Mouse (Mus musculus) liver, embryonic 15.5 days (tissue): ENCODE results near the gene Eif2b5. TPM values are rescaled to one million over a fixed set of nuclear protein-coding genes. Genes with fewer than 3 reads are reported as not detected.

Experiments used
- ATAC-seq: fragments of 200-750 bp; cut with Nextera tagmentation; 2 replicates; pipeline ENCODE4 v1.8.0; 2017; ENCODE audit warnings: moderate number of reproducible peaks, mild to moderate bottlenecking, moderate library complexity; ENCODE audit not compliant: insufficient read depth
- H3K27ac ChIP-seq: fragments of 300-500 bp; sonication (generic); replicated peaks from 2 replicates; pipeline ENCODE4 v1.5.1; 2015; ENCODE audit warnings: mild to moderate bottlenecking, inconsistent platforms
- H3K27me3 ChIP-seq: fragments of 300-500 bp; sonication (generic); 2 replicates; pipeline ENCODE4 v1.6.1; 2015; ENCODE audit warnings: mild to moderate bottlenecking, inconsistent platforms
- H3K36me3 ChIP-seq: fragments of 300-500 bp; sonication (generic); replicated peaks from 2 replicates; pipeline ENCODE4 v1.6.1; 2015; ENCODE audit warnings: moderate library complexity, mild to moderate bottlenecking, inconsistent platforms
- H3K4me1 ChIP-seq: fragments of 300-500 bp; sonication (generic); replicated peaks from 2 replicates; pipeline ENCODE4 v1.6.1; 2015; ENCODE audit warnings: inconsistent platforms
- H3K4me2 ChIP-seq: fragments of 300-500 bp; sonication (generic); 2 replicates; pipeline ENCODE4 v1.6.1; 2015; ENCODE audit warnings: moderate library complexity, mild to moderate bottlenecking, inconsistent platforms
- H3K4me3 ChIP-seq: fragments of 300-500 bp; sonication (generic); replicated peaks from 2 replicates; pipeline ENCODE4 v1.5.1; 2015; ENCODE audit warnings: mild to moderate bottlenecking, inconsistent platforms
- H3K9ac ChIP-seq: fragments of 300-500 bp; sonication (generic); 2 replicates; pipeline ENCODE4 v1.6.1; 2015; ENCODE audit warnings: moderate library complexity, mild to moderate bottlenecking, inconsistent platforms
- H3K9me3 ChIP-seq: fragments of 300-500 bp; sonication (generic); replicated peaks from 2 replicates; pipeline ENCODE4 v1.6.1; 2016; ENCODE audit warnings: inconsistent platforms
- WGBS: fragments of 180-500 bp; shearing (Covaris S2); methylation state at CpG from one replicate; pipeline ENCODE4 v1.1.7; 2015; ENCODE audit warnings: mixed read lengths; ENCODE audit not compliant: insufficient replicate concordance; 5-methylcytosine and 5-hydroxymethylcytosine counted together
- polyA plus RNA-seq: library from polyadenylated mRNA; unstranded; fragments of >200 nt; fragmentation: Nextera tagmentation; extraction: Ambion mirVana; gene quantifications from 2 replicates; pipeline ENCODE4 v1.2.1, GENCODE M21; 2015

The Eif2b5 gene
- polyA plus RNA-seq, 1 experiment from 2014 or later: 44.1 TPM

- H3K36me3 ChIP-seq: no peaks in the 10 kb centered on the region
- no peak overlapping the region for H3K4me3 ChIP-seq
- H3K4me2 ChIP-seq: no peak overlapping the region
- H3K9me3 ChIP-seq: no peaks in the 10 kb centered on the region
- WGBS: 55% methylated on average over 2 of the region's 2 CpGs
- no peaks in the 10 kb centered on the region for H3K27me3 ChIP-seq
- ATAC-seq: no peak
- H3K27ac ChIP-seq: no peak overlapping the region
- H3K4me1 ChIP-seq: no peaks in the 10 kb centered on the region
- no peak overlapping the region for H3K9ac ChIP-seq
Observed at GRCm38 (mm10) chr16:20489233-20489632, 9.4 kb upstream of the Eif2b5 start.

GRCm38 (mm10) chr16:20490581-20490980, 8.0 kb upstream of the Eif2b5 start:
- H3K4me2 ChIP-seq: no peak overlapping the region
- no peak overlapping the region for H3K4me3 ChIP-seq
- no peak overlapping the region for H3K9ac ChIP-seq
- H3K36me3 ChIP-seq: no peaks in the 10 kb centered on the region
- WGBS: 26% methylated on average over 2 of the region's 2 CpGs
- H3K4me1 ChIP-seq: no peaks in the 10 kb centered on the region
- no peak overlapping the region for H3K27ac ChIP-seq
- H3K27me3 ChIP-seq: no peaks in the 10 kb centered on the region
- H3K9me3 ChIP-seq: no peaks in the 10 kb centered on the region
- ATAC-seq: no peak

GRCm38 (mm10) chr16:20491301-20491700, 7.3 kb upstream of the Eif2b5 start:
- no peak overlapping the region for H3K4me2 ChIP-seq
- no peaks in the 10 kb centered on the region for H3K27me3 ChIP-seq
- no peaks in the 10 kb centered on the region for H3K4me1 ChIP-seq
- H3K9me3 ChIP-seq: no peaks in the 10 kb centered on the region
- H3K9ac ChIP-seq: no peak overlapping the region
- ATAC-seq: no peak
- no peak overlapping the region for H3K4me3 ChIP-seq
- no peaks in the 10 kb centered on the region for H3K36me3 ChIP-seq
- H3K27ac ChIP-seq: no peak overlapping the region
- WGBS: 54% methylated on average over 2 of the region's 2 CpGs

- H3K4me2 ChIP-seq: no peak overlapping the region
- no peaks in the 10 kb centered on the region; the same call in 1 of the 2 replicates for H3K27me3 ChIP-seq
- H3K4me3 ChIP-seq: no peak overlapping the region
- H3K36me3 ChIP-seq: no peaks in the 10 kb centered on the region
- H3K27ac ChIP-seq: no peak overlapping the region
- H3K9ac ChIP-seq: no peak overlapping the region
- peaks cover 14% of the 10 kb centered on the region for H3K4me1 ChIP-seq
- no peak for ATAC-seq
- H3K9me3 ChIP-seq: no peaks in the 10 kb centered on the region
- WGBS: 36% methylated on average over 2 of the region's 2 CpGs
Observed at GRCm38 (mm10) chr16:20493452-20493851, 5.2 kb upstream of the Eif2b5 start.

GRCm38 (mm10) chr16:20496671-20497600, 1.7 kb upstream of the Eif2b5 start:
- 20% methylated on average over 25 of the region's 25 CpGs for WGBS
- peak overlapping the region; percentile 76 for H3K4me2 ChIP-seq
- ATAC-seq: no peak
- no peaks in the 10 kb centered on the region; the same call in 1 of the 2 replicates for H3K27me3 ChIP-seq
- H3K9ac ChIP-seq: peak overlapping the region; percentile 20
- H3K4me1 ChIP-seq: peaks cover 30% of the 10 kb centered on the region
- H3K36me3 ChIP-seq: peaks cover 10% of the 10 kb centered on the region
- H3K4me3 ChIP-seq: peak overlapping the region; percentile 46
- H3K9me3 ChIP-seq: no peaks in the 10 kb centered on the region
- H3K27ac ChIP-seq: peak overlapping the region; percentile 5

- H3K4me2 ChIP-seq: peak overlapping the region; percentile 79
- H3K9me3 ChIP-seq: no peaks in the 10 kb centered on the region
- ATAC-seq: peak; percentile 42; the same call in 1 of the 2 replicates
- H3K4me3 ChIP-seq: peak overlapping the region; percentile 78
- peak overlapping the region; percentile 68 for H3K9ac ChIP-seq
- H3K4me1 ChIP-seq: peaks cover 30% of the 10 kb centered on the region
- WGBS: 18% methylated on average over 16 of the region's 16 CpGs
- H3K36me3 ChIP-seq: peaks cover 22% of the 10 kb centered on the region
- H3K27ac ChIP-seq: 0 out of 2 replicates have a peak overlapping the region, but pooled peaks have one; percentile 35
- no peaks in the 10 kb centered on the region; the same call in 1 of the 2 replicates for H3K27me3 ChIP-seq
Observed at GRCm38 (mm10) chr16:20497980-20498676, 489 bp upstream of the Eif2b5 start.

GRCm38 (mm10) chr16:20506000-20506399, 7.4 kb downstream of the Eif2b5 start:
- no peak for ATAC-seq
- Histone ChIP-seq H3K4me1 (0 out of 2 replicates have a peak, but pooled peaks cover 3% of the 10 kb centered on the region), H3K9me3 (no peaks in the 10 kb centered on the region)

GRCm38 (mm10) chr16:20509349-20509748, 10.7 kb downstream of the Eif2b5 start:
- Histone ChIP-seq H3K4me1 (0 out of 2 replicates have a peak, but pooled peaks cover 3% of the 10 kb centered on the region), H3K27me3 (no peaks in the 10 kb centered on the region), H3K36me3 (peaks cover 72% of the 10 kb centered on the region), H3K4me2 (no peak overlapping the region), H3K9me3 (no peaks in the 10 kb centered on the region), H3K9ac (no peak overlapping the region), H3K4me3 (no peak overlapping the region), H3K27ac (no peak overlapping the region)
- WGBS: 78% methylated on average over 3 of the region's 3 CpGs
- ATAC-seq: no peak

More at GRCm38 (mm10) chr16:20506000-20506399, 7.4 kb downstream of the Eif2b5 start:
- 77% methylated on average over 8 of the region's 8 CpGs for WGBS
- Histone ChIP-seq H3K36me3 (peaks cover 98% of the 10 kb centered on the region), H3K27me3 (no peaks in the 10 kb centered on the region), H3K9ac (no peak overlapping the region), H3K4me2 (no peak overlapping the region), H3K4me3 (no peak overlapping the region), H3K27ac (no peak overlapping the region)

- no peaks in the 10 kb centered on the region for H3K9me3 ChIP-seq
- peaks cover 53% of the 10 kb centered on the region for H3K36me3 ChIP-seq
- no peaks in the 10 kb centered on the region for H3K27me3 ChIP-seq
- H3K4me2 ChIP-seq: no peak overlapping the region
- H3K27ac ChIP-seq: no peak overlapping the region
- peaks cover 9% of the 10 kb centered on the region for H3K4me1 ChIP-seq
- WGBS: 83% methylated on average over 7 of the region's 7 CpGs
- H3K4me3 ChIP-seq: no peak overlapping the region
- H3K9ac ChIP-seq: no peak overlapping the region
- ATAC-seq: no peak
Observed at GRCm38 (mm10) chr16:20511277-20511847, 12.7 kb downstream of the Eif2b5 start.

- no peaks in the 10 kb centered on the region for H3K27me3 ChIP-seq
- H3K4me2 ChIP-seq: peak overlapping the region; percentile 90
- peaks cover 46% of the 10 kb centered on the region for H3K4me1 ChIP-seq
- H3K36me3 ChIP-seq: peaks cover 10% of the 10 kb centered on the region
- peak overlapping the region; percentile 84; the same call in 1 of the 2 replicates for H3K27ac ChIP-seq
- H3K9me3 ChIP-seq: no peaks in the 10 kb centered on the region
- peak overlapping the region; percentile 94 for H3K9ac ChIP-seq
- H3K4me3 ChIP-seq: peak overlapping the region; percentile 83
- no peak for ATAC-seq
Observed at GRCm38 (mm10) chr16:20516032-20516431, 17.4 kb downstream of the Eif2b5 start.
